Mouse (Mus musculus): ENCODE measurements around the gene Kdm6b. TPM values are rescaled to one million over a fixed set of nuclear protein-coding genes. Genes with fewer than 3 reads are reported as not detected.
"Not testable (repeated sequence)": the region's sequence is repeated elsewhere in the genome, so short reads cannot be mapped to it uniquely, and the experiment has no call there.

Kdm6b gene
- polyA plus RNA-seq, 1 experiment from 2014 or later: 43.4 TPM

DNA sequence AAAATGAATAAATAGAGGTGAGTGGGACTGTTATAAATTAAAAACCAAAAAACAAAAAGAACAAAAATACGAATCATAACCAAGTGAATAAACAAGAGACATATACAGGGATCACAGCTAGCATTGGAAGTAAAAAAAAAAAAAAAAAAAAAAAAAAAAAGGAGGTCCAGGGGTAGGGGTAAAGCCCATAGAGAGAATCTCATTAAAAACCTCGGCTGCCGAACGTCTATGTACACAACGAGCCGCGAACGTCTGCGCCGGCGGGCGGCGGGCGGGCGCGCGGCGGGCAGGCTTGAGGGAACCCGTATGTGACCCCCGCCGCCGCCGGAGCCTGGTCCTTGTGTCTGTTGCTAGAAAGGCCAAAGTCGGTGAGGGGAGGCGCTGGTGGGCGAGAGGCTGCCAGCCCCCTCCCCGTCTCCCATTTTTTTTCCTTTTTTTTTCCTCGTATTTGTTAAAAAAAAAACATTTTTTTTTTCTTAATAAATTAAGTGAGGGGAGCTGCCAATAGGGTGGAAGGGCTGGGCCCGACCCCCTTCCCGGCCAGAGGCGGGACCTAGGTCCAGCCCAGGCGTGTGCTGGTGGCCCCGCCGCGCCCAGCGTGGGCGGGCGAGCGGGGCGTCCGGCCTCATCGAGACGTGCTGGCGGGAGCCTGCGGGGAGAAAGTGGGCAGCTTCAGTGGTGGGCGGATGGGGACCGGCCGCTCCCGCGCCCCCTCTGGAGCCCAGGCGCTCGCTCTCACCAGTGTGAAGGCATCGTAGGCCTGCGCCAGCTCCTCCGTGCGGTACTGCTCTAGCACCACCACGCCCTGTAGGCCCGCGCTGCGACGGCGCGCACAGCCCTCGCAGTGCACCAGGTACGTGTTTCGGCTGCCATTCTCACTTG, 14.0 kb downstream of the Kdm6b start:
- peaks cover 32% of the 10 kb centered on the region for H3K27me3 ChIP-seq (ENCODE audit: insufficient read depth, poor library complexity, severe bottlenecking)
- H3K9me3 ChIP-seq: no peaks in the 10 kb centered on the region
- peak overlapping the region; percentile 77 for H3K4me3 ChIP-seq
- DNase-seq (ENCODE audit: low spot score): peak; percentile 53
- WGBS: 10% methylated on average over 66 of the region's 66 CpGs
- peaks cover 66% of the 10 kb centered on the region for H3K4me1 ChIP-seq (replicated peaks)
- H3K27ac ChIP-seq: peak overlapping the region; percentile 68
- peaks cover 61% of the 10 kb centered on the region for H3K36me3 ChIP-seq

- WGBS: 8% methylated on average over 21 of the region's 21 CpGs
- DNase-seq (ENCODE audit: low spot score): no peak
- Histone ChIP-seq H3K36me3 (peaks cover 53% of the 10 kb centered on the region), H3K9me3 (no peaks in the 10 kb centered on the region), H3K27me3 (ENCODE audit: insufficient read depth, poor library complexity, severe bottlenecking) (peaks cover 32% of the 10 kb centered on the region), H3K4me1 (replicated peaks) (peaks cover 70% of the 10 kb centered on the region), H3K27ac (peak overlapping the region; percentile 81), H3K4me3 (peak overlapping the region; percentile 77)
Measured at GRCm38 (mm10) chr11:69398486-69399200, 14.8 kb downstream of the Kdm6b start.

DNA sequence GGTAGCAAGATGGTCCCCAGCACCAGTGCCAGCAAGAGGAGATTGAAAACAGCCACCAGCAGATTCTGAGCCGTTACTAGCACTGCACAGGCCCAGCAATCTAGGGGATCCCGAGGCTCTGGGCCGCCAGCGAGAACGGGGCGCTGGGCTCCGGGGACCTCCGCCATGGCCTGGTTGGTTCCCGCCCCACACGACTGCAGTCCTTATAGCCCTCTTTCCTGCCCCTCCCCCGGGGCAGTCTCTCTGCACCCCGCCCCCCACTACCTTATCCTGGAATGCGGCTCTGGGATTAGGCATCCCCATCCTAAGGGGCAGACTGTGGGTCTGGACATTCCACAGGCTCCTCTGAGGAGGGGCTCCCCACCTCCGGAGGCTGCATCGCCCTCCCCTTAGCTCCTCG, 15.4 kb downstream of the Kdm6b start, which contains the start of gene Tmem88:
Tmem88 (minus strand) TSS at position 176 of the 400 bp plus-strand sequence.
- peaks cover 47% of the 10 kb centered on the region for H3K36me3 ChIP-seq
- peaks cover 70% of the 10 kb centered on the region for H3K4me1 ChIP-seq (replicated peaks)
- peaks cover 32% of the 10 kb centered on the region for H3K27me3 ChIP-seq (ENCODE audit: insufficient read depth, poor library complexity, severe bottlenecking)
- no peaks in the 10 kb centered on the region for H3K9me3 ChIP-seq
- peak within 1 kb of the TSS; percentile 99 for H3K27ac ChIP-seq
- 5% methylated on average over 16 of the region's 16 CpGs for WGBS
- H3K4me3 ChIP-seq: peak within 1 kb of the TSS; percentile 77
- peak; percentile 61 for DNase-seq (ENCODE audit: low spot score)

- Histone ChIP-seq H3K9me3 (no peaks in the 10 kb centered on the region), H3K36me3 (peaks cover 43% of the 10 kb centered on the region), H3K27me3 (ENCODE audit: insufficient read depth, poor library complexity, severe bottlenecking) (peaks cover 32% of the 10 kb centered on the region), H3K4me1 (replicated peaks) (peaks cover 70% of the 10 kb centered on the region), H3K4me3 (peak overlapping the region; percentile 77), H3K27ac (peak overlapping the region; percentile 81)
- DNase-seq (ENCODE audit: low spot score): peak; percentile 55
- WGBS: 3% methylated on average over 24 of the region's 24 CpGs
Measured at GRCm38 (mm10) chr11:69397581-69398057, 15.9 kb downstream of the Kdm6b start.

- 29% methylated on average over 11 of the region's 11 CpGs for WGBS
- H3K9me3 ChIP-seq: no peaks in the 10 kb centered on the region
- H3K4me1 ChIP-seq (replicated peaks): peaks cover 67% of the 10 kb centered on the region
- H3K27me3 ChIP-seq (ENCODE audit: insufficient read depth, poor library complexity, severe bottlenecking): peaks cover 32% of the 10 kb centered on the region
- peak overlapping the region; percentile 77 for H3K4me3 ChIP-seq
- no peak for DNase-seq (ENCODE audit: low spot score)
- H3K36me3 ChIP-seq: peaks cover 40% of the 10 kb centered on the region
- peak overlapping the region; percentile 99 for H3K27ac ChIP-seq
Measured at GRCm38 (mm10) chr11:69396772-69397171, 16.7 kb downstream of the Kdm6b start.

GRCm38 (mm10) chr11:69395634-69396373, 17.7 kb downstream of the Kdm6b start:
- under 1% methylated on average over 48 of the region's 48 CpGs for WGBS
- H3K36me3 ChIP-seq: peaks cover 30% of the 10 kb centered on the region
- DNase-seq (ENCODE audit: low spot score): peak; percentile 96
- H3K9me3 ChIP-seq: no peaks in the 10 kb centered on the region
- H3K27me3 ChIP-seq (ENCODE audit: insufficient read depth, poor library complexity, severe bottlenecking): peaks cover 25% of the 10 kb centered on the region
- peaks cover 57% of the 10 kb centered on the region for H3K4me1 ChIP-seq (replicated peaks)
- peak overlapping the region; percentile 77 for H3K4me3 ChIP-seq
- peak overlapping the region; percentile 99 for H3K27ac ChIP-seq

- Histone ChIP-seq H3K36me3 (peaks cover 24% of the 10 kb centered on the region), H3K4me1 (replicated peaks) (peaks cover 52% of the 10 kb centered on the region), H3K27ac (peak within 1 kb of the TSS; percentile 99), H3K4me3 (peak within 1 kb of the TSS; percentile 77), H3K27me3 (ENCODE audit: insufficient read depth, poor library complexity, severe bottlenecking) (peaks cover 19% of the 10 kb centered on the region)
- DNase-seq (ENCODE audit: low spot score): peak; percentile 85
- not testable (repeated sequence) for H3K9me3 ChIP-seq
- WGBS: under 1% methylated on average over 24 of the region's 24 CpGs
Measured at GRCm38 (mm10) chr11:69395235-69395633, 18.2 kb downstream of the Kdm6b start, which contains the start of the genes Naa38 and Cyb5d1. TSS of gene Naa38 (plus strand) at chr11:69395487. TSS of gene Cyb5d1 (minus strand) at chr11:69395631.

DNA sequence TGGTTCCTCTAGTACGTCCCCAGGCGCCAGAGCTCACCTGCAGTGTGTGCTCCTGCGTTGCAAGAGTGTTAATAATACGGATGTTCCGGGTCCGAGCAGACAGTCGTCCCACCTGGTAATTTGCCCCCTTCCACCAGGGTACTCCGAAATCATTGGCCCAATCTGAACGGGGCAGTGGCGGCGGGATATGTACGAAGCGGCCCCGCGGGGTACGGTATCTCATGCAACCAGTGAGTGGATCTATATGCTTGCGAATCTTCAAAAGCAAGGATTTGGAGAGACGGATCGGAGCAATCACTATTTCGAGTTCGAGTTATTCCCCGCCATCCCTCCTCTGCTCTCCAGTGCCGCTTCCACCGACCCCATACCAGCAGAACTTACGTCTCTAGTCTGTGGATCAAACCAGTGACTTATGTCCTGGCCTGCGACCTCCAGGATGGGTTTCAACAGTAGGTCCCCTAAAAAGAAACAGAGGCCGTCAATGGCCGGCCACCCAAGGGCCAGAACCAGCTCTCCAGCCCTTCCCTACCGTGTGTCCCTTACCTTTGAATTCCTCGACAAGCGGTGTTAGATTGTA, 18.8 kb downstream of the Kdm6b start:
- not testable (repeated sequence) for H3K9me3 ChIP-seq
- Histone ChIP-seq H3K36me3 (peaks cover 19% of the 10 kb centered on the region), H3K4me1 (replicated peaks) (peaks cover 52% of the 10 kb centered on the region), H3K4me3 (peak overlapping the region; percentile 77), H3K27ac (peak overlapping the region; percentile 99), H3K27me3 (ENCODE audit: insufficient read depth, poor library complexity, severe bottlenecking) (peaks cover 13% of the 10 kb centered on the region)
- peak; percentile 46 for DNase-seq (ENCODE audit: low spot score)
- 3% methylated on average over 31 of the region's 31 CpGs for WGBS

DNA sequence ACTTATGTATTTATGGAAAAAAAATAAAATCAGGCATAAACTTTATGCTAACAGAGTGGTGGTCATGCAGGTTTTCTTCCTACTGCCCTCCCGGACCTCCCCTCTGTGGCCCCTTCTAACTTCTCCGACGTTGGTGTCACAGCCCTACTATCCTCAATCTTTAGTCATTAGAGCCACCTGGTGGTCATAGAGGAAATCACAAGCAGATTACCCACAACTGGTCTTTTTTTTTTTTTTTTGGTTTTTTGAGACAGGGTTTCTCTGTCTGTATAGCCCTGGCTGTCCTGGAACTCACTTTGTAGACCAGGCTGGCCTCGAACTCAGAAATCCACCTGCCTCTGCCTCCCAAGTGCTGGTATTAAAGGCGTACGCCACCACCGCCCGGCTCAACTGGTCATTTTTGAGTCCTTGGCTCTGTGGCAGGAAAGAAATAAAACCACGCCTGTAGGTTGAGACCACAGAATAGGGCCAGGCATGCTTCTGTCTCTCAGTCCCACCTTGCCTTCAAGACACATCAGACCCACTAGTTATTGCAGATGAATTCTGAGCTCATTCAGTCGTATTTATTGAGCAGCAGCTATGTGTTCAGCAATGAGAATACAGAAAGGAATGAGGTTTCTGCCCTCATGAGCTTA, 23.0 kb downstream of the Kdm6b start:
- Histone ChIP-seq H3K9me3 (no peaks in the 10 kb centered on the region), H3K4me3 (no peak overlapping the region), H3K36me3 (peaks cover 9% of the 10 kb centered on the region), H3K27me3 (ENCODE audit: insufficient read depth, poor library complexity, severe bottlenecking) (no peaks in the 10 kb centered on the region), H3K4me1 (replicated peaks) (peaks cover 14% of the 10 kb centered on the region), H3K27ac (no peak overlapping the region)
- WGBS: 51% methylated on average over 10 of the region's 10 CpGs
- DNase-seq (ENCODE audit: low spot score): peak; percentile 52

DNA sequence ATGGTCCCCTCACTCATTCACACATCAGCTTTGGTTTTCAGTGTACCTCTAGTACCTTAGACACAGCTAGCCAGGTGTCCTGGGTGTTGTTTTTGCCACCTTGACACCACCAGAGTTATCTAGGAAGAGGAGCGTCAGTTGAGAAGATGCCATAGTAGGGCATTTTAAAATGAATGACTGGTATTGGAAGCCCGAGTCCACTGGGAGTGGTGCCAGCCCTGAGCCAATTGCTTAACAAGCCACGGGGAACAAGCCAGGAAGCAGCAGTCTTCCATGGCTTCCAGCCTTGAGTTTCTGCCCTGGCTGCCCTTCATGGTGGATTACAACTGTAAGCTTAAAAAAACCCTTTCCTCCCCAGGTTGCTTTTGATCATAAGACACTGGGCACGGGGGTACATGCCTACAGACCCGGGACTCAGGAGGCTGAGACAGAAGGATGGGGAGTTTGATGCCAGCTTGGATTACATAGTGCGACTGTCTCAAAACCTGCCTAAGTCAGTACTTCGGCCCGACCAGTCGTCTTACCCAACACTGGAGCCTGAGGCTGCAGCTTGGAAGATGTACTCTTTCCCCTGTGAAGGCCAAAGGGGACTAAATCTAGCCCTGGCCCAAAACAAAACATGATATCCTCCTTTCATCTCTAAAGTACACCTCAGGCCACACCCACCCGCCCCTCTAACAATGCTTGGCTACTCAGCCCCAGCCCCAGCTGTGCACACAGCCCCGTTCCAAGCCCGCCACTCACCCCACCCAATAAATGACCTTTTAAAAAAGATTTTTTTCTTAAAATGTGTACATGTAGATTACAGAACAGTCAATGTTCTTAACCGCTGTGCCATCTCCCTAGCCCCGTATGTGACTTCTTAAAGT, 23.7 kb downstream of the Kdm6b start:
- WGBS: 69% methylated on average over 14 of the region's 14 CpGs
- Histone ChIP-seq H3K36me3 (peaks cover 9% of the 10 kb centered on the region), H3K4me1 (replicated peaks) (peaks cover 14% of the 10 kb centered on the region), H3K27ac (no peak overlapping the region), H3K9me3 (no peaks in the 10 kb centered on the region), H3K4me3 (no peak overlapping the region), H3K27me3 (ENCODE audit: insufficient read depth, poor library complexity, severe bottlenecking) (no peaks in the 10 kb centered on the region)
- DNase-seq (ENCODE audit: low spot score): no peak

GRCm38 (mm10) chr11:69388680-69389079, 24.8 kb downstream of the Kdm6b start:
- peaks cover 6% of the 10 kb centered on the region; the same call in 1 of the 2 replicates for H3K4me1 ChIP-seq (replicated peaks)
- no peaks in the 10 kb centered on the region for H3K9me3 ChIP-seq
- peaks cover 9% of the 10 kb centered on the region for H3K36me3 ChIP-seq
- no peak for DNase-seq (ENCODE audit: low spot score)
- WGBS: 96% methylated on average over 4 of the region's 4 CpGs
- H3K27me3 ChIP-seq (ENCODE audit: insufficient read depth, poor library complexity, severe bottlenecking): no peaks in the 10 kb centered on the region
- H3K27ac ChIP-seq: no peak overlapping the region
- no peak overlapping the region for H3K4me3 ChIP-seq
